Mouse (Mus musculus) frontal cortex, postnatal 25 days (tissue): Measurements from ENCODE around the gene Cyren.
A peak's percentile ranks its signal among the peaks of the same experiment; 100 is the strongest.

Experiments used
- DNase-seq, 2 experiments: peaks; one replicate each; pipeline ENCODE4 v3.0.0; 2022; ENCODE audit warnings: low spot score in 2 of 2

Cyren gene

GRCm38 (mm10) chr6:34877509-34878321, at the start of gene Cyren:
Cyren (minus strand) TSS chr6:34878060.
- DNase-seq: peak; percentile 70 to 80

GRCm38 (mm10) chr6:34927594-34927993, 49.7 kb upstream of the Cyren start:
- no peak for DNase-seq

- DNase-seq: peak; percentile 58 to 62
Measured at GRCm38 (mm10) chr6:34927156-34927555, 49.3 kb upstream of the Cyren start.

GRCm38 (mm10) chr6:34921941-34922340, 44.1 kb upstream of the Cyren start:
- no peak for DNase-seq

GRCm38 (mm10) chr6:34920631-34921030, 42.8 kb upstream of the Cyren start:
- DNase-seq: no peak

GRCm38 (mm10) chr6:34919956-34920355, 42.1 kb upstream of the Cyren start, which contains the start of gene Stra8:
Stra8 (plus strand) TSS chr6:34920163.
- DNase-seq: no peak

GRCm38 (mm10) chr6:34919146-34919545, 41.3 kb upstream of the Cyren start:
- no peak for DNase-seq

GRCm38 (mm10) chr6:34914462-34914861, 36.6 kb upstream of the Cyren start:
- no peak for DNase-seq

- DNase-seq: no peak
Measured at GRCm38 (mm10) chr6:34913341-34914040, 35.6 kb upstream of the Cyren start.

- peak; percentile 89 to 90 for DNase-seq
Measured at GRCm38 (mm10) chr6:34910371-34911219, 32.7 kb upstream of the Cyren start, which contains the start of gene Wdr91. Wdr91 (minus strand) TSS chr6:34910876.

GRCm38 (mm10) chr6:34909631-34910345, 31.9 kb upstream of the Cyren start:
- DNase-seq: no peak

GRCm38 (mm10) chr6:34907696-34908260, 29.9 kb upstream of the Cyren start:
- no peak for DNase-seq

GRCm38 (mm10) chr6:34907121-34907614, 29.3 kb upstream of the Cyren start:
- DNase-seq: no peak

GRCm38 (mm10) chr6:34906661-34907060, 28.8 kb upstream of the Cyren start:
- no peak for DNase-seq

- DNase-seq: no peak
Measured at GRCm38 (mm10) chr6:34906125-34906524, 28.3 kb upstream of the Cyren start.

GRCm38 (mm10) chr6:34904361-34904760, 26.5 kb upstream of the Cyren start:
- no peak for DNase-seq

- no peak for DNase-seq
Measured at GRCm38 (mm10) chr6:34903851-34904250, 26.0 kb upstream of the Cyren start.

GRCm38 (mm10) chr6:34903441-34903840, 25.6 kb upstream of the Cyren start:
- DNase-seq: no peak

- no peak for DNase-seq
Measured at GRCm38 (mm10) chr6:34902578-34902977, 24.7 kb upstream of the Cyren start.

- DNase-seq: no peak
Measured at GRCm38 (mm10) chr6:34901911-34902444, 24.1 kb upstream of the Cyren start.
